Mouse (Mus musculus): ENCODE measurements around the gene Usp12.
"Not testable (repeated sequence)": the region's sequence is repeated elsewhere in the genome, so short reads cannot be mapped to it uniquely, and the experiment has no call there.

DNA sequence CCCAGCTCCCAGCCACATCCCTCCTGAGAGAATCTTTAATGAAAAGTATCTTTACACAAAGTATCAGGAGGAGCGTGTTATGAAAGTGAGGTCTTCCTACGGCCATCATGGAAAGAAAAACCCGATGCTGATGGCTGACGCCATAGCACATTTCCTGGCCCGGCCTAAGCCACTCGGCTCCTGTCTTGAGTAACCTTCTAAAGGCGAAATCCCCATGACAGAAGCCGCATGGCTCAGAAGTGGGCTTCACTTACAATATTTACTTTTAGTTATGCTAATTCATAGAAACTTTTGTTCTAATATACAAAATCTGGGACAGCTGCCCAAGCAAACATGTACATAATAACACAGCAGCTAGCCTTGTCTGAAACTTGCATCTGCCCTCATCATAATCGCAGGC lies 59.8 kb downstream of the Usp12 start:
- TF ChIP-seq CTCF (IDR thresholded peaks at IDR 0.05; ENCODE audit: borderline replicate concordance, insufficient read depth, low read depth, low read length); POLR2A (IDR thresholded peaks at IDR 0.05; ENCODE audit: borderline replicate concordance, insufficient read depth, low read length): not testable (repeated sequence)
